Mouse (Mus musculus) thymus, postnatal 0 days (tissue): ENCODE data around the gene Lyrm4. TPM values are rescaled to one million over a fixed set of nuclear protein-coding genes. Genes with fewer than 3 reads are reported as not detected.
"Not testable (repeated sequence)": the region's sequence is repeated elsewhere in the genome, so short reads cannot be mapped to it uniquely, and the experiment has no call there.

Experiments used
- DNase-seq: peaks from one replicate; pipeline ENCODE4 v3.0.0-alpha.2; 2015; ENCODE audit warnings: low spot score
- polyA plus RNA-seq: library from polyadenylated mRNA; unstranded; fragments of >200 nt; fragmentation: Nextera tagmentation; extraction: Ambion mirVana; gene quantifications from 2 replicates; pipeline ENCODE4 v1.2.1, GENCODE M21; 2015

Lyrm4 gene
- polyA plus RNA-seq, 1 experiment from 2014 or later = 25.1 TPM

- no peak for DNase-seq
Measured at GRCm38 (mm10) chr13:35995696-35996426, 121.5 kb downstream of the Lyrm4 start.

DNA sequence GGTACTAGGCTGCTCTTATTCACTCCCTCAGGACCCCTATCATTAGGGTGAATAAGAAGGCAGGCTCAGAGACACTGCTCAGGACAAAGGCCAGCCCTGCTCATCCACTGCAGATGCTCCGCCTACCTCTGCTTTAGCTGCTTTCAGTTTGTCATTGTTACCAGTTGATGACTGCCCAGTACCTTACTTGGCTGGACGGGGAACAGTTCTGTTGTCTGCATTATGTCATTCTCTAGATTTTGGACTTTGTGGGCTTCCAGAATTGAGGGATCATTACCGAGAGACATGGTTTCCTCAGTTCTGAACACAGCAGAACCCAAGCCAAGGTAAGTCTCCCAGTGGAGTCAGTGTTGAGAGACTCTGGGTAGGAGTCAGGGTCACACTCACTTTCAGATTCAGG, 122.1 kb downstream of the Lyrm4 start:
- DNase-seq = no peak

GRCm38 (mm10) chr13:35994067-35994466, 123.3 kb downstream of the Lyrm4 start:
- DNase-seq = no peak

GRCm38 (mm10) chr13:35991185-35991584, 126.1 kb downstream of the Lyrm4 start:
- not testable (repeated sequence) for DNase-seq

GRCm38 (mm10) chr13:35989329-35989728, 128.0 kb downstream of the Lyrm4 start:
- no peak for DNase-seq

- no peak for DNase-seq
Measured at GRCm38 (mm10) chr13:35982985-35983384, 134.3 kb downstream of the Lyrm4 start.

- no peak for DNase-seq
Measured at GRCm38 (mm10) chr13:35980471-35980870, 136.9 kb downstream of the Lyrm4 start.

DNA sequence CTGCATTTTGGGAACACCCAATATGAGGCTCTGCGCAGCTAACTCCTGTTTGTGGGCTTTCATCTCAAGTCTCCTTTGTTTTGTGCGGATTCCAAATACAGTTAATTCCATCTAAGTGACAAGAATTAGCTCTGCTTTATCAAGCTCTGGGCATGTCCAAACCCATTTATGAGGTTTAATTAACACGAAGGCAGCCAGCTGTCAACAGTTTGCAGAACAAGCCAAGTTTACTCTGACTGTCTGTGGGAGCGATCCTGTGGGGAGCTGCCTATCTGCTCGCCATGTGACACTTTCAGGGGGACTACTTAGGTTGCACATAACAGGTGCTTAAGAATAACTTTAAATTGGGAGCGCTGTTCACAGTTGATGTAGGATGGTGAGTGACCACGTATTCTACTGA, 140.4 kb downstream of the Lyrm4 start:
- DNase-seq = no peak

- no peak for DNase-seq
Measured at GRCm38 (mm10) chr13:35969829-35970228, 147.5 kb downstream of the Lyrm4 start.

GRCm38 (mm10) chr13:35969431-35969721, 147.9 kb downstream of the Lyrm4 start:
- no peak for DNase-seq

- peak; percentile 8 for DNase-seq
Measured at GRCm38 (mm10) chr13:35968719-35969430, 148.5 kb downstream of the Lyrm4 start.

GRCm38 (mm10) chr13:35968131-35968718, 149.1 kb downstream of the Lyrm4 start:
- DNase-seq = peak; percentile 6

DNA sequence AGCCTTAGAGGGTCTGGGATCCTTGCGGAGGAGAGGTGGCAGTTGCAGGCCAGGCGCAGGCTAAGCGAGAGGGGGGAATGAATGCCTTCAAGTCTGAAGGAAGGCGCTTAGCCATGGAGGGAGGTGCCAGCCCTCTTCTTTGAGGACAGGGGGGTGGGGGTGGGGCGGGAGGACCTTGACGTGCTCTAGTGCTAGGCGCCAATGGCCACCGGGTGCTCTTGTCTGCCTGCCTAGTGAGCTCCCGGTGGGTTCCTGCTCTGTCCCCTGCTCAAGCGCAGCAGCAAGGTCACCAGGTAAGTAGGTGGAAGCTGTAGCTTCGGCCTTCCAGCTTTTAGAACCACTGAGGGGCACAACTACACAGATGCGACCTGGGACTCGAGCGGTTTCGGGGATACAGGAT, 149.6 kb downstream of the Lyrm4 start:
- no peak for DNase-seq

DNA sequence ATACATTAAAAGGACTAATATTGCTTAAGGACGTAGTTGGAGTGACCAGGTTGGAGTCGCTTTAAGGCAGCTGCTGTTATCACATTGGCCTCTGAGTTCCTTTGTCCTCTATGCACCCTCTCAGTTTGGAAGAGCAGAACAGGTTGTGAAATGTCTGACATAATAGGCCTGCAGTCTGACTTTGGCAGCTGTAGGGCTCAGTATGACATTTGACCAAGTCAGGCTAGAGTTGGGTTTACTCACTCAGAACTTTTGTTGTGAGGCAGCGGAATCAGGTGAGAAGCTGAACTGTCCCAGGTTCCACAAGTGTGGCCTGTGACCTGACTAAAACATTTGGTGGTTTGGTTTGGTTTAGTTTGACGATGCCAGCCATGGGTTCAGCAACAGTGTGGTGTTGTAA, 153.7 kb downstream of the Lyrm4 start:
- DNase-seq = no peak

DNA sequence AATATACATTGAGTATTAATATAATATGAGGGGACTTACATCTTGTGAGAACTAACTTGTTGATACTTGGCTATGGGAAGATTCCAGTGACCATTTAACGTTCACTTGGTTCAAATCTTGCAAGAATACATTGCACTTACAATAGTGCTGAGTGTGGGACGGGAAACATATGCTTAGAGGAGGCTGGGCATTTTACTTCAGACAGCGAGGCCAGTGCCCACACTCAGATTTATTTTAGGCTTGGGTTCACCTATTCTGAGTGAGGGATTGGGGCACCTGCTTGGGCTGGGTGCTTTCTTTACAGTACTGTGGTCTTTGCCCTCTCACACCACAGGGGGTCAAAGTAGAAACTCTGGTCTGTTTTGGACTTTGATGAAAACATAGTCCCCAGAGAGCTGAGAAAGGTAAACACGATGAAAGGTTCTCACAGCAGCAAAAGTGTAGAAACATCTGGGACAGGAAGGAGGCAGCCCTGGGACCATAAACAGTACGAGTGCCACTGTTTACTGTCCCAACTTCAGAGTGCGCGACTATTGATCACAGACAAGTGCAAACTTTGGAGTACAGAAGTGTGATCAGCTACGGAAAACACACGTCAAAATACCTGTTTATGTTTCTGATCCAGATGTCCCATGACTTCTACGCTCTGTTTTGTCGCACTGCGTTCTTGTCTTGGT, 157.8 kb downstream of the Lyrm4 start:
- no peak for DNase-seq

DNA sequence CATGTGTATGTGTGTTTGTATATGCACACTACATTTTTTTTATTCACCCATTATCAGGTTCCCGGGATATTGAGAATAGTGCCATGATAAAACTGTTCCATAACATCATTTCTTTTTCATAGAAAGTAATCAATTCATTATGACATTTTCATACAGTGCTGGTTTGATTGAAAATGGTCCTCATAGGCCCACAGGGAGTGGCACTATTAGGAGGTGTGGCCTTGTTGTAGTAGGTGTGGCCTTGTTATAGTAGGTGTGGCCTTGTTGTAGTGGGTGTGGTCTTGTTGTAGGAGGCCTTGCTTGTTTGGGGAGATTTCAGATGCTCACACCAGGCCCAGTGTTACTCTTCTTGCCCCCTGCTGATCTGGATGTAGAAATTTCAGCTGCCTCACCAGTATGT, 158.8 kb downstream of the Lyrm4 start, which contains the start of gene Ppp1r3g:
Ppp1r3g (plus strand) TSS at position 301 of the 400 bp plus-strand sequence.
- DNase-seq = no peak

GRCm38 (mm10) chr13:35949814-35950455, 167.4 kb downstream of the Lyrm4 start:
- no peak for DNase-seq

DNA sequence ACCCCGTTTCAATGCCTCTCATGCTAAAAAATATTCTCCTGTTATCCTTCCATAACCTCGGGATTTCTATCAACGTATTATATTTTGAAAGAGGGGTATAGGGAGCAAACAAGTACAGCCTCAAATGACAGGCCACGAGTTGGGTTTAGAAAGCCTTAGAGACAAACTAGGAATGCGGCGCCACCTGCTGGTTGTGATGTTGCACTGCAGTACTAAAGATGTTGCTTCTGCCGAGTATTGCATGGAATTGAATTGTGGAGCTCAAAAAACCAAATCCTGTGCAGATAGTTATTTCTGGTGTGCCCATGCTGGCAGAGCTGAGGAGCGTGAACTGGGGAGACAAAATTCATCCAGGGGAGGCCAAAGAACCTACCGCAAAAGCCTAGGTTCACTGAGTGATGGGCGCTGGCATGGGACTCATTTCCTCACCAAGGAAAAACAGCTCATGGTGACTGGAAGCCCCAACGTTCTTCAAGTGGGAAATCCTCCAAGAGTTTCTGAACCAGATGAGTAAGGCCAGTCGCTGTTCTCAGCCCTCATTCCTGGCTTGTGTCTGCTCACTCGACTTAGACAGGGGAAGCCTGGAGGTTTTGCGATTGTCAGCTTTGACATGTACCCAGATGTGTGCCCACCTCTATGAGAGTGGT, 169.8 kb downstream of the Lyrm4 start:
- DNase-seq = peak; percentile 69

GRCm38 (mm10) chr13:35946659-35947353, 170.5 kb downstream of the Lyrm4 start:
- DNase-seq = no peak

GRCm38 (mm10) chr13:35940934-35941333, 176.4 kb downstream of the Lyrm4 start:
- DNase-seq = no peak
